Mouse (Mus musculus): Measurements from ENCODE around the gene Olig2.

Gene Olig2

GRCm38 (mm10) chr16:91270982-91271549 lies 45.8 kb downstream of the Olig2 start:
- in situ Hi-C loops (cut with MboI, MseI) = no loop called here

- in situ Hi-C loops (cut with MboI, MseI) = no loop called here
These were observed 46.4 kb downstream of the Olig2 start for GRCm38 (mm10) chr16:91271634-91272033.
